8 mouse cellular contexts compared by ENCODE assay signal in genomic region chr10:127071203-127071602, GRCm38 (mm10). TPM values are rescaled to one million over a fixed set of nuclear protein-coding genes. Genes with fewer than 3 reads are reported as not detected.
DNase-seq lines count a peak whose midpoint lies in the region; ATAC-seq and TF ChIP-seq lines count a peak whose summit lies in the region.

No protein-coding gene starts in this region.

- peaks cover 2% of the 10 kb centered on the region for H3K4me1 ChIP-seq in ES-Bruce4 (ENCODE audit: control insufficient read depth, insufficient read depth, low read length)
- peaks cover 14% of the 10 kb centered on the region for H3K4me1 ChIP-seq in forebrain, postnatal 0 days (ENCODE audit: insufficient read depth)
- H3K4me1 ChIP-seq in liver, postnatal 0 days (ENCODE audit: insufficient read depth), result peaks cover 38% of the 10 kb centered on the region

- H3K36me3 ChIP-seq in ES-Bruce4 (ENCODE audit: control insufficient read depth, insufficient read depth, low read length, poor library complexity, severe bottlenecking), result peaks cover 24% of the 10 kb centered on the region
- H3K36me3 ChIP-seq in forebrain, postnatal 0 days (ENCODE audit: insufficient read depth), result peaks cover 27% of the 10 kb centered on the region
- H3K36me3 ChIP-seq in liver, postnatal 0 days (replicated peaks; ENCODE audit: insufficient read depth, low read length), result peaks cover 19% of the 10 kb centered on the region

- intact Hi-C loops in left cerebral cortex, postnatal 4 days (cut with DNase I), result no loop called here

- no peaks in the 10 kb centered on the region for H3K27me3 ChIP-seq in ES-Bruce4 (ENCODE audit: control insufficient read depth, insufficient read depth, low read length, poor library complexity, severe bottlenecking)
- H3K27me3 ChIP-seq in forebrain, postnatal 0 days (ENCODE audit: insufficient read depth, low read length), result no peaks in the 10 kb centered on the region
- H3K27me3 ChIP-seq in liver, postnatal 0 days (ENCODE audit: insufficient read depth, low read length), result no peaks in the 10 kb centered on the region

- TF ChIP-seq EP300 in ES-Bruce4 (IDR thresholded peaks at IDR 0.05; ENCODE audit: insufficient read depth, low read depth, low read length), result no peak
- no peak for TF ChIP-seq EP300 in liver, postnatal 0 days (IDR thresholded peaks at IDR 0.05; ENCODE audit: low read depth)

- peak overlapping the region; percentile 93 for H3K4me2 ChIP-seq in forebrain, postnatal 0 days (ENCODE audit: low read depth)
- peak overlapping the region; percentile 92 for H3K4me2 ChIP-seq in liver, postnatal 0 days (ENCODE audit: low read depth, low read length)

- H3K9me3 ChIP-seq in ES-Bruce4 (replicated peaks; ENCODE audit: control insufficient read depth, insufficient read depth, low read length, poor library complexity, severe bottlenecking), result no peaks in the 10 kb centered on the region
- no peaks in the 10 kb centered on the region for H3K9me3 ChIP-seq in forebrain, postnatal 0 days (ENCODE audit: low read length)
- no peaks in the 10 kb centered on the region for H3K9me3 ChIP-seq in liver, postnatal 0 days (ENCODE audit: low read length)

- DNase-seq in heart, adult 11 months, result peak; percentile 88
- DNase-seq in heart, adult 8-10 months (ENCODE audit: low spot score), result no peak
- no peak for DNase-seq in forebrain, postnatal 0 days
- DNase-seq in liver, postnatal 0 days, result peak; percentile 47
- DNase-seq in c-Kit-positive CD71-positive TER-119-positive erythroid progenitor cells, embryonic 14.5 days (ENCODE audit: low spot score), result no peak
- no peak for DNase-seq in left cerebral cortex, postnatal 4 days
- no peak for DNase-seq in left cerebral cortex, adult 8-10 months (ENCODE audit: low spot score in 2 of 2)

- 68% methylated on average over 9 of the region's 9 CpGs for WGBS in forebrain, postnatal 0 days
- 55% methylated on average over 9 of the region's 9 CpGs for WGBS in liver, postnatal 0 days (ENCODE audit: insufficient replicate concordance)

- no peak overlapping the region; the same call in 1 of the 2 replicates for H3K4me3 ChIP-seq in ES-Bruce4 (ENCODE audit: low read depth, low read length)
- peak overlapping the region; percentile 50 for H3K4me3 ChIP-seq in forebrain, postnatal 0 days (ENCODE audit: low read depth, low read length)
- H3K4me3 ChIP-seq in liver, postnatal 0 days (ENCODE audit: low read depth, low read length), result peak overlapping the region; percentile 72; the same call in 1 of the 2 replicates

- peak overlapping the region; percentile 46; the same call in 1 of the 2 replicates for H3K9ac ChIP-seq in ES-Bruce4 (ENCODE audit: low read depth, poor library complexity, severe bottlenecking)
- H3K9ac ChIP-seq in forebrain, postnatal 0 days, result 0 out of 2 replicates have a peak overlapping the region, but pooled peaks have one; percentile 19
- H3K9ac ChIP-seq in liver, postnatal 0 days (replicated peaks), result peak overlapping the region; percentile 72; the same call in 1 of the 2 replicates

- no peak for TF ChIP-seq POLR2A in ES-Bruce4 (IDR thresholded peaks at IDR 0.05; ENCODE audit: insufficient read depth, low read length)

- no peak for ATAC-seq in forebrain, postnatal 0 days
- ATAC-seq in liver, postnatal 0 days, result peak; percentile 38

- no peak overlapping the region for H3K27ac ChIP-seq in ES-Bruce4 (ENCODE audit: insufficient read depth, low read length)
- H3K27ac ChIP-seq in forebrain, postnatal 0 days (ENCODE audit: low read depth, low read length), result no peak overlapping the region
- peak overlapping the region; percentile 91; the same call in 1 of the 2 replicates for H3K27ac ChIP-seq in liver, postnatal 0 days (ENCODE audit: low read depth)

- TF ChIP-seq CTCF in ES-Bruce4 (IDR thresholded peaks at IDR 0.05; ENCODE audit: low read depth, low read length), result no peak
- no peak for TF ChIP-seq CTCF in forebrain, postnatal 0 days (IDR thresholded peaks at IDR 0.05; ENCODE audit: low read depth)
- TF ChIP-seq CTCF in liver, postnatal 0 days (IDR thresholded peaks at IDR 0.05; ENCODE audit: low read depth), result no peak

RNA-seq across cellular contexts. Expression of gene Tspan31, which starts 1.1 kb away (rescaled TPM):
- 10 to 100 TPM; 43.7 to 50.9 (median 48.6) TPM for total RNA-seq in heart, adult 8-10 months (2022)
- 71.0 and 75.9 TPM in 2 replicates for polyA plus RNA-seq in ES-Bruce4 (2011; ENCODE audit: insufficient read depth, insufficient read length, low read depth, missing spikeins)
- 105 and 201 TPM in 2 replicates for total RNA-seq in forebrain, postnatal 0 days (2014; rRNA removed)
- polyA plus RNA-seq in forebrain, postnatal 0 days (2015; fragmentation: Nextera tagmentation; extraction: Ambion mirVana), result 83.9 and 98.1 TPM in 2 replicates
- polyA plus RNA-seq in liver, postnatal 0 days (2015; fragmentation: Nextera tagmentation; extraction: Ambion mirVana), result 224 and 230 TPM in 2 replicates
- total RNA-seq in left cerebral cortex, postnatal 4 days (2021), result 10 to 100 TPM; 49.9 to 54.4 TPM
- 10 to 100 TPM; 60.9 to 63.2 (median 62.1) TPM for total RNA-seq in left cerebral cortex, adult 8-10 months (2022)

RNA-seq across cellular contexts. Expression of gene Agap2, which starts 3.9 kb away (rescaled TPM):
- total RNA-seq in heart, adult 8-10 months (2022), result 1 to 10 TPM; 3.6 to 6.1 (median 4.8) TPM
- 0.72 and 0.85 TPM in 2 replicates for polyA plus RNA-seq in ES-Bruce4 (2011; ENCODE audit: insufficient read depth, insufficient read length, low read depth, missing spikeins)
- 220 and 258 TPM in 2 replicates for total RNA-seq in forebrain, postnatal 0 days (2014; rRNA removed)
- 3.5 and 4.6 TPM in 2 replicates for polyA plus RNA-seq in forebrain, postnatal 0 days (2015; fragmentation: Nextera tagmentation; extraction: Ambion mirVana)
- polyA plus RNA-seq in liver, postnatal 0 days (2015; fragmentation: Nextera tagmentation; extraction: Ambion mirVana), result 0.33 and 0.88 TPM in 2 replicates
- 100 to 1,000 TPM; 384 to 394 TPM for total RNA-seq in left cerebral cortex, postnatal 4 days (2021)
- 100 to 1,000 TPM; 595 to 685 (median 631) TPM for total RNA-seq in left cerebral cortex, adult 8-10 months (2022)

RNA-seq across cellular contexts. Expression of gene Cdk4, which starts 7.9 kb away (rescaled TPM):
- total RNA-seq in heart, adult 8-10 months (2022), result 10 to 100 TPM; 74.9 to 90.0 (median 79.0) TPM
- 619 and 675 TPM in 2 replicates for polyA plus RNA-seq in ES-Bruce4 (2011; ENCODE audit: insufficient read depth, insufficient read length, low read depth, missing spikeins)
- 432 and 445 TPM in 2 replicates for total RNA-seq in forebrain, postnatal 0 days (2014; rRNA removed)
- 656 and 790 TPM in 2 replicates for polyA plus RNA-seq in forebrain, postnatal 0 days (2015; fragmentation: Nextera tagmentation; extraction: Ambion mirVana)
- polyA plus RNA-seq in liver, postnatal 0 days (2015; fragmentation: Nextera tagmentation; extraction: Ambion mirVana), result 209 and 225 TPM in 2 replicates
- 100 to 1,000 TPM; 211 to 221 TPM for total RNA-seq in left cerebral cortex, postnatal 4 days (2021)
- 10 to 100 TPM; 79.8 to 91.4 (median 85.4) TPM for total RNA-seq in left cerebral cortex, adult 8-10 months (2022)

RNA-seq across cellular contexts. Expression of gene March9, which starts 11.2 kb away (rescaled TPM):
- 1 to 10 TPM; 2.4 to 4.1 (median 3.3) TPM for total RNA-seq in heart, adult 8-10 months (2022)
- 8.8 and 9.5 TPM in 2 replicates for polyA plus RNA-seq in ES-Bruce4 (2011; ENCODE audit: insufficient read depth, insufficient read length, low read depth, missing spikeins)
- total RNA-seq in forebrain, postnatal 0 days (2014; rRNA removed), result 70.7 and 75.8 TPM in 2 replicates
- 7.9 and 8.1 TPM in 2 replicates for polyA plus RNA-seq in forebrain, postnatal 0 days (2015; fragmentation: Nextera tagmentation; extraction: Ambion mirVana)
- polyA plus RNA-seq in liver, postnatal 0 days (2015; fragmentation: Nextera tagmentation; extraction: Ambion mirVana), result 0.04 and 0.06 TPM in 2 replicates
- 10 to 100 TPM; 75.1 to 76.5 TPM for total RNA-seq in left cerebral cortex, postnatal 4 days (2021)
- total RNA-seq in left cerebral cortex, adult 8-10 months (2022), result 10 to 100 TPM; 19.8 to 21.5 (median 21.2) TPM

RNA-seq across cellular contexts. Expression of gene Cyp27b1, which starts 23.2 kb away (rescaled TPM):
- total RNA-seq in heart, adult 8-10 months (2022), result under 1 TPM in 1 of 4 experiments, not detected in 3; 0.19 TPM
- polyA plus RNA-seq in ES-Bruce4 (2011; ENCODE audit: insufficient read depth, insufficient read length, low read depth, missing spikeins), result 0.42 TPM in 1 of 2 replicates, not detected in the other
- total RNA-seq in forebrain, postnatal 0 days (2014; rRNA removed), result 0.08 and 0.33 TPM in 2 replicates
- 0.11 TPM in 2 replicates for polyA plus RNA-seq in forebrain, postnatal 0 days (2015; fragmentation: Nextera tagmentation; extraction: Ambion mirVana)
- not detected in 2 replicates for polyA plus RNA-seq in liver, postnatal 0 days (2015; fragmentation: Nextera tagmentation; extraction: Ambion mirVana)
- under 1 TPM; 0.70 to 0.84 TPM for total RNA-seq in left cerebral cortex, postnatal 4 days (2021)
- total RNA-seq in left cerebral cortex, adult 8-10 months (2022), result under 1 TPM; 0.30 to 0.46 (median 0.41) TPM

Comparison
In these comparisons a context has a peak if more than half of its experiments do, and no peak if none do; other contexts are left out.
1. DNase-seq: peak in heart, adult 11 months (single experiment) and liver, postnatal 0 days (single experiment); none in heart, adult 8-10 months (single experiment), forebrain, postnatal 0 days (single experiment), c-Kit-positive CD71-positive TER-119-positive erythroid progenitor cells, embryonic 14.5 days (single experiment), left cerebral cortex, postnatal 4 days (single experiment) and left cerebral cortex, adult 8-10 months (0 of 2).
2. H3K9ac ChIP-seq: peak in every context shown above with its lines; median percentile 72 in liver, postnatal 0 days; 46 in ES-Bruce4; 19 in forebrain, postnatal 0 days.
3. RNA of gene Agap2, which starts 3.9 kb away (total RNA-seq): 595 to 685 TPM in left cerebral cortex, adult 8-10 months, 384 to 394 TPM in left cerebral cortex, postnatal 4 days and 220 to 258 TPM in forebrain, postnatal 0 days; 3.6 to 6.1 TPM in heart, adult 8-10 months; every median in the first group is over 10 times any median in the second.